Mouse (Mus musculus): ENCODE data around the gene Akap1. TPM values are rescaled to one million over a fixed set of nuclear protein-coding genes. Genes with fewer than 3 reads are reported as not detected.
"Not testable (repeated sequence)": the region's sequence is repeated elsewhere in the genome, so short reads cannot be mapped to it uniquely, and the experiment has no call there.

Gene Akap1
- polyA plus RNA-seq, 1 experiment from 2014 or later, result 18.1 TPM

GRCm38 (mm10) chr11:88895800-88896232, 31.4 kb upstream of the Akap1 start:
- not testable (repeated sequence) for H3K4me2 ChIP-seq (replicated peaks); H3K27me3 ChIP-seq; H3K36me3 ChIP-seq; ATAC-seq (ENCODE audit: insufficient number of reproducible peaks, insufficient read depth, low FRiP score, low TSS enrichment); H3K4me1 ChIP-seq; H3K9me3 ChIP-seq; H3K9ac ChIP-seq; H3K27ac ChIP-seq
- 46% methylated on average over 28 of the region's 39 CpGs for WGBS
- peak overlapping the region; percentile 28; the same call in 1 of the 2 replicates for H3K4me3 ChIP-seq

- H3K36me3 ChIP-seq; H3K4me2 ChIP-seq (replicated peaks); H3K9ac ChIP-seq; H3K27me3 ChIP-seq; H3K9me3 ChIP-seq; H3K27ac ChIP-seq; H3K4me1 ChIP-seq; H3K4me3 ChIP-seq; ATAC-seq (ENCODE audit: insufficient number of reproducible peaks, insufficient read depth, low FRiP score, low TSS enrichment): not testable (repeated sequence)
- WGBS, result 36% methylated on average over 17 of the region's 20 CpGs
These were observed 30.8 kb upstream of the Akap1 start for GRCm38 (mm10) chr11:88895235-88895634.

GRCm38 (mm10) chr11:88894279-88894678, 29.9 kb upstream of the Akap1 start:
- H3K27ac ChIP-seq; H3K9me3 ChIP-seq; H3K27me3 ChIP-seq; H3K4me1 ChIP-seq; ATAC-seq (ENCODE audit: insufficient number of reproducible peaks, insufficient read depth, low FRiP score, low TSS enrichment); H3K4me2 ChIP-seq (replicated peaks); H3K9ac ChIP-seq; H3K36me3 ChIP-seq; H3K4me3 ChIP-seq: not testable (repeated sequence)
- 96% methylated on average over 11 of the region's 14 CpGs for WGBS

GRCm38 (mm10) chr11:88893501-88893900, 29.1 kb upstream of the Akap1 start:
- not testable (repeated sequence) for H3K4me1 ChIP-seq; ATAC-seq (ENCODE audit: insufficient number of reproducible peaks, insufficient read depth, low FRiP score, low TSS enrichment); H3K36me3 ChIP-seq; H3K4me3 ChIP-seq; H3K27ac ChIP-seq; H3K27me3 ChIP-seq; H3K9ac ChIP-seq; H3K4me2 ChIP-seq (replicated peaks); H3K9me3 ChIP-seq
- 86% methylated on average over 3 of the region's 8 CpGs for WGBS

DNA sequence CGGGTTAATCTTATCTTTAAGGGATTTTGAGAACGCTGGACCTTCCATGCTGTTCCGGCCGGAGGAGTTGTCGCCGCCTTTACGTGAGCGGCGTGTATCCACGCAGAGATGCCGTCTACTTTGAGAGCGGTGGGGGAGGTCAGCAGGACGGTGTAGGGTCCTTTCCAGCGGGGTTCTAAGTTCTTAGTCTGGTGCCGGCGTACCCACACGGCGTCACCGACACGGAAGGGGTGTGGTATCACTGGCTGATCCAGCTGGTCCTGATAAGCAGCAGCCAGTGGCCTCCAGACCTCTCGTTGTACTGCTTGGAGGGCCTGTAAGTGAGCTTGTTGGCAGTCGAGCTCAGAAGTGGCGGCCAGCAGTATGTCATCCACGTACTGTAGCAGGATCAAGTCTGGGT, 28.4 kb upstream of the Akap1 start:
- not testable (repeated sequence) for H3K27me3 ChIP-seq; H3K9ac ChIP-seq; H3K27ac ChIP-seq; ATAC-seq (ENCODE audit: insufficient number of reproducible peaks, insufficient read depth, low FRiP score, low TSS enrichment); H3K4me2 ChIP-seq (replicated peaks); H3K4me1 ChIP-seq; H3K4me3 ChIP-seq; H3K36me3 ChIP-seq; H3K9me3 ChIP-seq
- WGBS, result 94% methylated on average over 23 of the region's 24 CpGs

DNA sequence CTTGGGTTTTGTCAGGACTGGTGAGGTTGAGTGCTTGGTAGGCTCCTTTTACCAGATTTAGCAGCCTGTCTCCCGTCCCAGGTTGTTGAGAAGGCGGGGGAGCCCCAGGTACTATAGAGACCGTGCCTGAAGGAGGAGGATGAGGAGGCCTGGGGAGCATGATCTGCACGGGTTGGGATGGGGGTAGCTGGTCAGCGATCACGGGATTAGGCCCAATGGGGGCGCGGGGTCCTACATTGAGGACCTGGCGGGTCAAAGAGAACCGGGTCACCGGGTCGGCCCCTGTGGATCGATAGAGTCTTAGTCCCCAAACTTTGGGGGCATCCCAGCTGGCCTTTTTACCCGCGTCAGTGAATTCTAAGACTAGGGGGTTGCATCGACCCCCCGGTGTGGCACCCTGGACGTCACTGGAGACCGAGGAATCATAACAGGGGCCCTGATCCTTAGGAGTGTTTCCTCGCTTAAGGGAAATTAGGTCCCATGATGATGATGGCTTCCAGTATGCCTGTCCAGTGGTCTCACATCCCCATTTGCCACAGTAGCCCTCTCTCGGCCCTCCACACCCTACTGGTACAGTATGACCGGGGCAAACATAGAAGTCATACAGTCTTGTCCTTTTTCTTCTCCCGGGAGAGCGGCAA, 27.7 kb upstream of the Akap1 start:
- not testable (repeated sequence) for ATAC-seq (ENCODE audit: insufficient number of reproducible peaks, insufficient read depth, low FRiP score, low TSS enrichment); H3K36me3 ChIP-seq; H3K9ac ChIP-seq; H3K4me3 ChIP-seq; H3K27ac ChIP-seq; H3K4me2 ChIP-seq (replicated peaks); H3K27me3 ChIP-seq; H3K9me3 ChIP-seq; H3K4me1 ChIP-seq
- 93% methylated on average over 19 of the region's 24 CpGs for WGBS

- H3K9ac ChIP-seq; H3K9me3 ChIP-seq; H3K27me3 ChIP-seq; H3K4me3 ChIP-seq; H3K4me1 ChIP-seq; H3K27ac ChIP-seq; ATAC-seq (ENCODE audit: insufficient number of reproducible peaks, insufficient read depth, low FRiP score, low TSS enrichment); H3K4me2 ChIP-seq (replicated peaks); H3K36me3 ChIP-seq: not testable (repeated sequence)
- 96% methylated on average over 9 of the region's 12 CpGs for WGBS
These were observed 27.1 kb upstream of the Akap1 start for GRCm38 (mm10) chr11:88891446-88891845.

- not testable (repeated sequence) for H3K4me1 ChIP-seq; H3K36me3 ChIP-seq; H3K27me3 ChIP-seq; ATAC-seq (ENCODE audit: insufficient number of reproducible peaks, insufficient read depth, low FRiP score, low TSS enrichment); H3K4me3 ChIP-seq; H3K9ac ChIP-seq; H3K27ac ChIP-seq; H3K4me2 ChIP-seq (replicated peaks); H3K9me3 ChIP-seq
- 92% methylated on average over 8 of the region's 11 CpGs for WGBS
These were observed 26.5 kb upstream of the Akap1 start for GRCm38 (mm10) chr11:88890904-88891303.

GRCm38 (mm10) chr11:88888996-88889395, 24.6 kb upstream of the Akap1 start:
- WGBS, result 89% methylated on average over 2 of the region's 2 CpGs
- no peak overlapping the region for H3K9ac ChIP-seq
- H3K36me3 ChIP-seq, result no peaks in the 10 kb centered on the region
- H3K27ac ChIP-seq, result no peak overlapping the region
- H3K4me2 ChIP-seq (replicated peaks), result no peak overlapping the region
- H3K27me3 ChIP-seq, result no peaks in the 10 kb centered on the region
- no peaks in the 10 kb centered on the region for H3K9me3 ChIP-seq
- no peaks in the 10 kb centered on the region for H3K4me1 ChIP-seq
- ATAC-seq (ENCODE audit: insufficient number of reproducible peaks, insufficient read depth, low FRiP score, low TSS enrichment), result no peak
- H3K4me3 ChIP-seq, result no peak overlapping the region

- Histone ChIP-seq H3K4me1 (no peaks in the 10 kb centered on the region), H3K4me3 (no peak overlapping the region), H3K4me2 (replicated peaks) (no peak overlapping the region), H3K27me3 (no peaks in the 10 kb centered on the region), H3K9ac (no peak overlapping the region), H3K36me3 (no peaks in the 10 kb centered on the region), H3K9me3 (no peaks in the 10 kb centered on the region), H3K27ac (no peak overlapping the region)
- WGBS, result 68% methylated on average over 8 of the region's 8 CpGs
- ATAC-seq (ENCODE audit: insufficient number of reproducible peaks, insufficient read depth, low FRiP score, low TSS enrichment), result no peak
These were observed 20.1 kb upstream of the Akap1 start for GRCm38 (mm10) chr11:88884376-88885065.

DNA sequence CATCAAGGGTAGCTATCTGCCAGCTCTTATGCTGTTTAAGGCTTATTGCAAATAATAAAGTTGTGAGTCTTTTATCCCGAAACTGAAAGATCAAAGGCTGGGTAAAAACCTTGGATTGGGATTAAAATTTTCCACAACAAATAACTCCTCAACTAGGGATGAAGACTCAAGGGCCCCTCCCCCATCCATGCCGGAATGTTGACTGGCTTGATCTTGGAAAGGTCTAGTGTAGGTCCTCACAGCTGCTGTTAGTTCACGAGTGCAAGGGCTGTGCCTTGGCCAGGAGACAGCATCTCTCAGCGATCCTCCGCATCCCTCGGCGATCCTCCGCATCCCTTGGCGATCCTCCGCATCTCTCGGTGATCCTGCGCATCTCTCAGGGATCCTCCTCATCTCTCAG, 13.6 kb upstream of the Akap1 start:
- Histone ChIP-seq H3K4me2 (replicated peaks) (no peak overlapping the region), H3K36me3 (no peaks in the 10 kb centered on the region), H3K27me3 (peaks cover 6% of the 10 kb centered on the region; the same call in 1 of the 2 replicates), H3K4me1 (peaks cover 3% of the 10 kb centered on the region; the same call in 1 of the 2 replicates), H3K9me3 (no peaks in the 10 kb centered on the region; the same call in 1 of the 2 replicates), H3K4me3 (no peak overlapping the region), H3K9ac (no peak overlapping the region), H3K27ac (no peak overlapping the region)
- 90% methylated on average over 12 of the region's 12 CpGs for WGBS
- no peak for ATAC-seq (ENCODE audit: insufficient number of reproducible peaks, insufficient read depth, low FRiP score, low TSS enrichment)

DNA sequence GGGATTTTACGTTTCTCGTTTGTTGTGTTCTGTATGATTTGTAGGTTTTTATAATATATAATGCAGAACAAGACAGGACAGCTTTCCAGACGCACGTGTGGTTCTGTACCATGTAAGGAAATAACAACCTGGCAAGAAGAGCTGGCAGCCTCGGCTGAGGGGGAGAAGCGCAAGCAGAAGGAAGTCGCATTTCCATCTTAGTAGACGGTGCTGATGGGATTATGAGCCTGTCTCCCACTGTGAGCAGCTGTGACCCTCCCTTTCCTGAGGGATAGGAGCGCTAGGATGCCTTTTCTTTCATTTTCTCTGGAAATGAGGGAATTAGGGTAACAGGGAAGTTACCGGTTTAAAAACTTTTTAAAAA, 9.3 kb upstream of the Akap1 start:
- WGBS, result 3% methylated on average over 10 of the region's 10 CpGs
- H3K9ac ChIP-seq, result no peak overlapping the region
- peaks cover 4% of the 10 kb centered on the region; the same call in 1 of the 2 replicates for H3K4me1 ChIP-seq
- no peak for ATAC-seq (ENCODE audit: insufficient number of reproducible peaks, insufficient read depth, low FRiP score, low TSS enrichment)
- no peaks in the 10 kb centered on the region for H3K36me3 ChIP-seq
- peak overlapping the region; percentile 47 for H3K4me2 ChIP-seq (replicated peaks)
- H3K9me3 ChIP-seq, result no peaks in the 10 kb centered on the region; the same call in 1 of the 2 replicates
- peak overlapping the region; percentile 23 for H3K4me3 ChIP-seq
- no peak overlapping the region for H3K27ac ChIP-seq
- H3K27me3 ChIP-seq, result peaks cover 11% of the 10 kb centered on the region; the same call in 1 of the 2 replicates

Measured in embryonic facial prominence, embryonic 12.5 days (tissue).